ENCODE assay signal across 9 mouse cellular contexts in the genomic region with DNA sequence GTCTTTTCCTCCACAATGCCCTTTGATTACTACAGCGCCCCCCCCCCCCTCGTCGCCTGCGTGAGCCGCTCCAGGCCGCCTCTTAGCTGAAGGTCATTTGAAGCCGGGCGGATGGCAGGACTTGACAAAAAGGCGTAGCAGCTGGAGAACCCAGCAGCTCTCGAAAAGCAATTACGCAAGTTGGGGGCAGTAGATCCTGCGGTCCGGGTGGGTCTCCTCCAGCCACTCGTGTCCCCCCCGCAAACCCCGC. TPM values are rescaled to one million over a fixed set of nuclear protein-coding genes. Genes with fewer than 3 reads are reported as not detected.
DNase-seq lines count a peak whose midpoint lies in the region; ATAC-seq and TF ChIP-seq lines count a peak whose summit lies in the region.
"Had no signal": no experiment of that assay in that cellular context is flagged by ENCODE, and none has a peak within 500 bp of the region (broad histone marks: within the 10 kb centered on the region; RNA-seq: fewer than 3 reads in every experiment).

No protein-coding gene starts in this region.

- no peaks in the 10 kb centered on the region for H3K9me3 ChIP-seq in heart, postnatal 0 days (replicated peaks; ENCODE audit: control insufficient read depth, low read length)
- H3K9me3 ChIP-seq in hindbrain, embryonic 11.5 days (ENCODE audit: control insufficient read depth, low read length): no peaks in the 10 kb centered on the region
- H3K9me3 ChIP-seq in midbrain, embryonic 11.5 days (ENCODE audit: control insufficient read depth, low read length): no peaks in the 10 kb centered on the region

- TF ChIP-seq POLR2A in bone marrow, adult 2 months (IDR thresholded peaks at IDR 0.05; ENCODE audit: borderline replicate concordance, control insufficient read depth, low read depth, low read length): no peak

- H3K9ac ChIP-seq in heart, postnatal 0 days (replicated peaks; ENCODE audit: low read depth, low read length): peak overlapping the region; percentile 75
- peak overlapping the region; percentile 84 for H3K9ac ChIP-seq in hindbrain, embryonic 11.5 days (ENCODE audit: low read depth, low read length)
- H3K9ac ChIP-seq in midbrain, embryonic 11.5 days (ENCODE audit: low read length): peak overlapping the region; percentile 85

- TF ChIP-seq EP300 in heart, postnatal 0 days (IDR thresholded peaks at IDR 0.05; ENCODE audit: low read depth): peak; percentile 83; the same call in 1 of the 2 replicates

- WGBS in heart, postnatal 0 days: under 1% methylated on average over 16 of the region's 16 CpGs
- under 1% methylated on average over 16 of the region's 16 CpGs for WGBS in bone marrow, adult 2 months
- 0% methylated on average over 15 of the region's 16 CpGs for WGBS in hindbrain, embryonic 11.5 days
- WGBS in midbrain, embryonic 11.5 days: 0% methylated on average over 16 of the region's 16 CpGs

- H3K4me2 ChIP-seq in heart, postnatal 0 days (ENCODE audit: low read depth, low read length): peak overlapping the region; percentile 77
- H3K4me2 ChIP-seq in hindbrain, embryonic 11.5 days (replicated peaks; ENCODE audit: low read depth, low read length): peak overlapping the region; percentile 63
- peak overlapping the region; percentile 83 for H3K4me2 ChIP-seq in midbrain, embryonic 11.5 days

- H3K27me3 ChIP-seq in heart, postnatal 0 days (ENCODE audit: control insufficient read depth, insufficient read depth, low read length): no peaks in the 10 kb centered on the region
- no peaks in the 10 kb centered on the region for H3K27me3 ChIP-seq in hindbrain, embryonic 11.5 days (ENCODE audit: control insufficient read depth, insufficient read depth, low read length)
- no peaks in the 10 kb centered on the region for H3K27me3 ChIP-seq in midbrain, embryonic 11.5 days (ENCODE audit: control insufficient read depth, insufficient read depth, low read length)
- H3K27me3 ChIP-seq: Patski had no signal

- DNase-seq in heart, postnatal 0 days (ENCODE audit: low spot score): no peak
- no peak for DNase-seq in heart, adult 9 months (ENCODE audit: low spot score in 2 of 2)
- no peak for DNase-seq in hindbrain, embryonic 11.5 days (ENCODE audit: low spot score)
- DNase-seq in midbrain, embryonic 11.5 days (ENCODE audit: low spot score, missing footprints): no peak
- DNase-seq in urinary bladder, postnatal 36 days (ENCODE audit: low spot score in 2 of 2): no peak
- no peak for DNase-seq in gastrocnemius, postnatal 10 days
- DNase-seq in spleen, postnatal 14 days (ENCODE audit: low spot score in 2 of 2): no peak

- ATAC-seq in heart, postnatal 0 days (ENCODE audit: insufficient read depth, low read depth): peak; percentile 25
- ATAC-seq in hindbrain, embryonic 11.5 days (ENCODE audit: low FRiP score): no peak; the same call in 1 of the 2 replicates
- ATAC-seq in midbrain, embryonic 11.5 days (ENCODE audit: low FRiP score): no peak; the same call in 1 of the 2 replicates

- no peak for TF ChIP-seq CTCF in heart, postnatal 0 days (IDR thresholded peaks at IDR 0.05; ENCODE audit: low read depth)
- no peak for TF ChIP-seq CTCF in bone marrow, adult 2 months (IDR thresholded peaks at IDR 0.05; ENCODE audit: control insufficient read depth, insufficient read depth, low read length)

- H3K4me3 ChIP-seq in heart, postnatal 0 days (ENCODE audit: low read depth, low read length): peak overlapping the region; percentile 73
- peak overlapping the region; percentile 92 for H3K4me3 ChIP-seq in bone marrow, adult 2 months (replicated peaks; ENCODE audit: control insufficient read depth, low read depth, low read length)
- H3K4me3 ChIP-seq in hindbrain, embryonic 11.5 days (ENCODE audit: low read depth, low read length): peak overlapping the region; percentile 98
- peak overlapping the region; percentile 93 for H3K4me3 ChIP-seq in midbrain, embryonic 11.5 days (ENCODE audit: low read depth, low read length)

- H3K27ac ChIP-seq in heart, postnatal 0 days (ENCODE audit: low read depth): peak overlapping the region; percentile 92
- H3K27ac ChIP-seq in bone marrow, adult 2 months (ENCODE audit: control insufficient read depth, insufficient read depth, low read depth, low read length, poor library complexity): peak overlapping the region; percentile 86
- peak overlapping the region; percentile 88 for H3K27ac ChIP-seq in hindbrain, embryonic 11.5 days (ENCODE audit: low read depth, low read length)
- H3K27ac ChIP-seq in midbrain, embryonic 11.5 days (ENCODE audit: low read depth, low read length): peak overlapping the region; percentile 71

- peaks cover 11% of the 10 kb centered on the region for H3K36me3 ChIP-seq in heart, postnatal 0 days (replicated peaks; ENCODE audit: control insufficient read depth, insufficient read depth, low read length)
- no peaks in the 10 kb centered on the region for H3K36me3 ChIP-seq in hindbrain, embryonic 11.5 days (ENCODE audit: control insufficient read depth, insufficient read depth, low read length)
- H3K36me3 ChIP-seq in midbrain, embryonic 11.5 days (ENCODE audit: control insufficient read depth, insufficient read depth, low read length): no peaks in the 10 kb centered on the region

- peaks cover 25% of the 10 kb centered on the region for H3K4me1 ChIP-seq in heart, postnatal 0 days (ENCODE audit: control insufficient read depth, insufficient read depth)
- H3K4me1 ChIP-seq in bone marrow, adult 2 months (ENCODE audit: control insufficient read depth, insufficient read depth, low read length): no peaks in the 10 kb centered on the region; the same call in 1 of the 2 replicates
- H3K4me1 ChIP-seq in hindbrain, embryonic 11.5 days (replicated peaks; ENCODE audit: control insufficient read depth, insufficient read depth, low read length): no peaks in the 10 kb centered on the region; the same call in 1 of the 2 replicates
- peaks cover 5% of the 10 kb centered on the region for H3K4me1 ChIP-seq in midbrain, embryonic 11.5 days (ENCODE audit: control insufficient read depth, insufficient read depth, low read length)

RNA-seq across cellular contexts. Expression of a gene that starts 0.2 kb away (rescaled TPM):
- total RNA-seq in heart, postnatal 0 days (2014; rRNA removed; ENCODE audit: low replicate concordance): 32.5 and 40.0 TPM in 2 replicates
- polyA plus RNA-seq in heart, postnatal 0 days (2015; fragmentation: Nextera tagmentation; extraction: Ambion mirVana): 27.2 and 27.6 TPM in 2 replicates
- 37.5 and 46.1 TPM in 2 replicates for polyA plus RNA-seq in bone marrow, adult 2 months (2011; ENCODE audit: insufficient read depth, insufficient read length, low replicate concordance, missing spikeins)
- 95.7 and 105 TPM in 2 replicates for polyA plus RNA-seq in hindbrain, embryonic 11.5 days (2014; fragmentation: Nextera tagmentation; extraction: Ambion mirVana)
- polyA plus RNA-seq in midbrain, embryonic 11.5 days (2014; fragmentation: Nextera tagmentation; extraction: Ambion mirVana): 89.5 and 94.0 TPM in 2 replicates
- 10 to 100 TPM; 23.9 to 33.3 TPM for total RNA-seq in gastrocnemius, postnatal 10 days (2021)

RNA-seq across cellular contexts. Expression of a gene that starts 22.3 kb away (rescaled TPM):
- total RNA-seq in heart, postnatal 0 days (2014; rRNA removed; ENCODE audit: low replicate concordance): 17.7 and 26.8 TPM in 2 replicates
- 72.3 and 77.3 TPM in 2 replicates for polyA plus RNA-seq in heart, postnatal 0 days (2015; fragmentation: Nextera tagmentation; extraction: Ambion mirVana)
- polyA plus RNA-seq in bone marrow, adult 2 months (2011; ENCODE audit: insufficient read depth, insufficient read length, low replicate concordance, missing spikeins): 28.2 and 49.0 TPM in 2 replicates
- 173 and 178 TPM in 2 replicates for polyA plus RNA-seq in hindbrain, embryonic 11.5 days (2014; fragmentation: Nextera tagmentation; extraction: Ambion mirVana)
- polyA plus RNA-seq in midbrain, embryonic 11.5 days (2014; fragmentation: Nextera tagmentation; extraction: Ambion mirVana): 159 and 169 TPM in 2 replicates
- total RNA-seq in gastrocnemius, postnatal 10 days (2021): 10 to 100 TPM; 33.0 to 33.9 TPM

RNA-seq across cellular contexts. Expression of a gene that starts 22.4 kb away (rescaled TPM):
- total RNA-seq in heart, postnatal 0 days (2014; rRNA removed; ENCODE audit: low replicate concordance): 77.3 and 98.8 TPM in 2 replicates
- polyA plus RNA-seq in heart, postnatal 0 days (2015; fragmentation: Nextera tagmentation; extraction: Ambion mirVana): 213 and 222 TPM in 2 replicates
- 144 and 216 TPM in 2 replicates for polyA plus RNA-seq in bone marrow, adult 2 months (2011; ENCODE audit: insufficient read depth, insufficient read length, low replicate concordance, missing spikeins)
- polyA plus RNA-seq in hindbrain, embryonic 11.5 days (2014; fragmentation: Nextera tagmentation; extraction: Ambion mirVana): 259 and 262 TPM in 2 replicates
- 233 and 247 TPM in 2 replicates for polyA plus RNA-seq in midbrain, embryonic 11.5 days (2014; fragmentation: Nextera tagmentation; extraction: Ambion mirVana)
- 100 to 1,000 TPM; 158 to 160 TPM for total RNA-seq in gastrocnemius, postnatal 10 days (2021)

RNA-seq across cellular contexts. Expression of a gene that starts 50.7 kb away (rescaled TPM):
- total RNA-seq in heart, postnatal 0 days (2014; rRNA removed; ENCODE audit: low replicate concordance): 2.7 TPM in 1 of 2 replicates, not detected in the other
- 7.7 and 7.8 TPM in 2 replicates for polyA plus RNA-seq in heart, postnatal 0 days (2015; fragmentation: Nextera tagmentation; extraction: Ambion mirVana)
- polyA plus RNA-seq in bone marrow, adult 2 months (2011; ENCODE audit: insufficient read depth, insufficient read length, low replicate concordance, missing spikeins): not detected in 2 replicates
- polyA plus RNA-seq in hindbrain, embryonic 11.5 days (2014; fragmentation: Nextera tagmentation; extraction: Ambion mirVana): not detected in 2 replicates
- polyA plus RNA-seq in midbrain, embryonic 11.5 days (2014; fragmentation: Nextera tagmentation; extraction: Ambion mirVana): not detected in 2 replicates
- total RNA-seq in gastrocnemius, postnatal 10 days (2021): not detected
- polyA plus RNA-seq: Patski had no signal
